Mouse (Mus musculus): Measurements from ENCODE around the gene Sfxn2. TPM values are rescaled to one million over a fixed set of nuclear protein-coding genes. Genes with fewer than 3 reads are reported as not detected.

Gene Sfxn2
- polyA plus RNA-seq, 1 experiment, result 11.8 TPM

GRCm38 (mm10) chr19:46550385-46550784 is 22.8 kb upstream of the Sfxn2 start:
- TF ChIP-seq CTCF (IDR thresholded peaks at IDR 0.05; ENCODE audit: borderline replicate concordance, extremely low read depth, insufficient read depth, insufficient read length) (no peak), POLR2A (IDR thresholded peaks at IDR 0.05; ENCODE audit: borderline replicate concordance, extremely low read depth, insufficient read depth, insufficient read length, poor library complexity, severe bottlenecking) (no peak)
- no peak for DNase-seq (ENCODE audit: low read depth)

- DNase-seq (ENCODE audit: low read depth), result no peak
- TF ChIP-seq POLR2A (IDR thresholded peaks at IDR 0.05; ENCODE audit: borderline replicate concordance, extremely low read depth, insufficient read depth, insufficient read length, poor library complexity, severe bottlenecking) (no peak), CTCF (IDR thresholded peaks at IDR 0.05; ENCODE audit: borderline replicate concordance, extremely low read depth, insufficient read depth, insufficient read length) (no peak)
These were observed 20.7 kb upstream of the Sfxn2 start for GRCm38 (mm10) chr19:46552496-46552895.

GRCm38 (mm10) chr19:46553541-46553955 is 19.6 kb upstream of the Sfxn2 start:
- TF ChIP-seq POLR2A (IDR thresholded peaks at IDR 0.05; ENCODE audit: borderline replicate concordance, extremely low read depth, insufficient read depth, insufficient read length, poor library complexity, severe bottlenecking) (no peak), CTCF (IDR thresholded peaks at IDR 0.05; ENCODE audit: borderline replicate concordance, extremely low read depth, insufficient read depth, insufficient read length) (no peak)
- DNase-seq (ENCODE audit: low read depth), result peak; percentile 88

GRCm38 (mm10) chr19:46558009-46558408 is 15.2 kb upstream of the Sfxn2 start:
- DNase-seq (ENCODE audit: low read depth), result no peak
- no peak for TF ChIP-seq POLR2A (IDR thresholded peaks at IDR 0.05; ENCODE audit: borderline replicate concordance, extremely low read depth, insufficient read depth, insufficient read length, poor library complexity, severe bottlenecking)
- TF ChIP-seq CTCF (IDR thresholded peaks at IDR 0.05; ENCODE audit: borderline replicate concordance, extremely low read depth, insufficient read depth, insufficient read length), result no peak

GRCm38 (mm10) chr19:46558631-46559030 is 14.5 kb upstream of the Sfxn2 start:
- TF ChIP-seq POLR2A (IDR thresholded peaks at IDR 0.05; ENCODE audit: borderline replicate concordance, extremely low read depth, insufficient read depth, insufficient read length, poor library complexity, severe bottlenecking) (no peak), CTCF (IDR thresholded peaks at IDR 0.05; ENCODE audit: borderline replicate concordance, extremely low read depth, insufficient read depth, insufficient read length) (no peak)
- peak; percentile 39 for DNase-seq (ENCODE audit: low read depth)

- DNase-seq (ENCODE audit: low read depth), result peak; percentile 78
- TF ChIP-seq POLR2A (IDR thresholded peaks at IDR 0.05; ENCODE audit: borderline replicate concordance, extremely low read depth, insufficient read depth, insufficient read length, poor library complexity, severe bottlenecking) (no peak), CTCF (IDR thresholded peaks at IDR 0.05; ENCODE audit: borderline replicate concordance, extremely low read depth, insufficient read depth, insufficient read length) (peak; percentile 69; the same call in 1 of the 2 replicates)
These were observed 11.0 kb upstream of the Sfxn2 start for GRCm38 (mm10) chr19:46562132-46562531.

GRCm38 (mm10) chr19:46562581-46563515 is 10.3 kb upstream of the Sfxn2 start:
- TF ChIP-seq CTCF (IDR thresholded peaks at IDR 0.05; ENCODE audit: borderline replicate concordance, extremely low read depth, insufficient read depth, insufficient read length) (no peak), POLR2A (IDR thresholded peaks at IDR 0.05; ENCODE audit: borderline replicate concordance, extremely low read depth, insufficient read depth, insufficient read length, poor library complexity, severe bottlenecking) (no peak)
- no peak for DNase-seq (ENCODE audit: low read depth)

GRCm38 (mm10) chr19:46563603-46564002 is 9.6 kb upstream of the Sfxn2 start:
- DNase-seq (ENCODE audit: low read depth), result no peak
- TF ChIP-seq POLR2A (IDR thresholded peaks at IDR 0.05; ENCODE audit: borderline replicate concordance, extremely low read depth, insufficient read depth, insufficient read length, poor library complexity, severe bottlenecking) (no peak), CTCF (IDR thresholded peaks at IDR 0.05; ENCODE audit: borderline replicate concordance, extremely low read depth, insufficient read depth, insufficient read length) (no peak)

GRCm38 (mm10) chr19:46564043-46564462 is 9.1 kb upstream of the Sfxn2 start:
- TF ChIP-seq CTCF (IDR thresholded peaks at IDR 0.05; ENCODE audit: borderline replicate concordance, extremely low read depth, insufficient read depth, insufficient read length) (no peak), POLR2A (IDR thresholded peaks at IDR 0.05; ENCODE audit: borderline replicate concordance, extremely low read depth, insufficient read depth, insufficient read length, poor library complexity, severe bottlenecking) (no peak)
- DNase-seq (ENCODE audit: low read depth), result no peak

- DNase-seq (ENCODE audit: low read depth), result peak; percentile 15
These were observed 1.8 kb upstream of the Sfxn2 start for GRCm38 (mm10) chr19:46571211-46571877.

- TF ChIP-seq CTCF (IDR thresholded peaks at IDR 0.05; ENCODE audit: borderline replicate concordance, extremely low read depth, insufficient read depth, insufficient read length), result no peak
- no peak for TF ChIP-seq POLR2A (IDR thresholded peaks at IDR 0.05; ENCODE audit: borderline replicate concordance, extremely low read depth, insufficient read depth, insufficient read length, poor library complexity, severe bottlenecking)
- DNase-seq (ENCODE audit: low read depth), result peak; percentile 59
These were observed 1.3 kb upstream of the Sfxn2 start for GRCm38 (mm10) chr19:46571878-46572244.

GRCm38 (mm10) chr19:46572548-46572947 is 617 bp upstream of the Sfxn2 start:
- TF ChIP-seq CTCF (IDR thresholded peaks at IDR 0.05; ENCODE audit: borderline replicate concordance, extremely low read depth, insufficient read depth, insufficient read length), result no peak
- no peak for TF ChIP-seq POLR2A (IDR thresholded peaks at IDR 0.05; ENCODE audit: borderline replicate concordance, extremely low read depth, insufficient read depth, insufficient read length, poor library complexity, severe bottlenecking)
- DNase-seq (ENCODE audit: low read depth), result no peak
